Mouse (Mus musculus) hindbrain, embryonic 16.5 days (tissue): ENCODE results near the gene Vps33b. TPM values are rescaled to one million over a fixed set of nuclear protein-coding genes. Genes with fewer than 3 reads are reported as not detected.
A peak's percentile ranks its signal among the peaks of the same experiment; 100 is the strongest.

Experiments
- ATAC-seq: fragments of 200-750 bp; cut with Nextera tagmentation; 2 replicates; pipeline ENCODE4 v1.8.0; 2017; ENCODE audit warnings: moderate TSS enrichment, moderate library complexity
- H3K27ac ChIP-seq: fragments of 300-500 bp; sonication (generic); 2 replicates; pipeline ENCODE4 v1.5.1; 2014; ENCODE audit warnings: low read depth, mild to moderate bottlenecking, control low read depth, low read length, moderate library complexity
- H3K27me3 ChIP-seq: fragments of 300-500 bp; sonication (generic); replicated peaks from 2 replicates; pipeline ENCODE4 v1.6.1; 2014; ENCODE audit warnings: low read length; ENCODE audit not compliant: control insufficient read depth, insufficient read depth
- H3K36me3 ChIP-seq: fragments of 300-500 bp; sonication (generic); 2 replicates; pipeline ENCODE4 v1.6.1; 2014; ENCODE audit warnings: mild to moderate bottlenecking, low read length, moderate library complexity, mixed read lengths; ENCODE audit not compliant: control insufficient read depth, insufficient read depth
- H3K4me1 ChIP-seq: fragments of 300-500 bp; sonication (generic); 2 replicates; pipeline ENCODE4 v1.6.1; 2014; ENCODE audit warnings: low read depth, low read length; ENCODE audit not compliant: control insufficient read depth, insufficient read depth
- H3K4me2 ChIP-seq: fragments of 300-500 bp; sonication (generic); 2 replicates; pipeline ENCODE4 v1.6.1; 2014; ENCODE audit warnings: mild to moderate bottlenecking, low read length, control low read depth, moderate library complexity
- H3K4me3 ChIP-seq: fragments of 300-500 bp; sonication (generic); 2 replicates; pipeline ENCODE4 v1.5.1; 2014; ENCODE audit warnings: mild to moderate bottlenecking, low read length, control low read depth, moderate library complexity
- H3K9ac ChIP-seq: fragments of 300-500 bp; sonication (generic); 2 replicates; pipeline ENCODE4 v1.6.1; 2014; ENCODE audit warnings: low read depth, mild to moderate bottlenecking, control low read depth, low read length, moderate library complexity
- H3K9me3 ChIP-seq: fragments of 300-500 bp; sonication (generic); 2 replicates; pipeline ENCODE4 v1.6.1; 2014; ENCODE audit warnings: mild to moderate bottlenecking, low read length, moderate library complexity; ENCODE audit not compliant: control insufficient read depth
- WGBS: fragments of 180-500 bp; shearing (Covaris S2); extraction: QIAGEN DNeasy Blood & Tissue Kit; methylation state at CpG from one replicate; pipeline ENCODE4 v1.1.7; 2014; 5-methylcytosine and 5-hydroxymethylcytosine counted together
- polyA plus RNA-seq: library from polyadenylated mRNA; unstranded; fragments of >200 nt; fragmentation: Nextera tagmentation; extraction: Ambion mirVana; gene quantifications from 2 replicates; pipeline ENCODE4 v1.2.1, GENCODE M21; 2015

The Vps33b gene
- polyA plus RNA-seq, 1 experiment from 2014 or later = 23.7 TPM

DNA sequence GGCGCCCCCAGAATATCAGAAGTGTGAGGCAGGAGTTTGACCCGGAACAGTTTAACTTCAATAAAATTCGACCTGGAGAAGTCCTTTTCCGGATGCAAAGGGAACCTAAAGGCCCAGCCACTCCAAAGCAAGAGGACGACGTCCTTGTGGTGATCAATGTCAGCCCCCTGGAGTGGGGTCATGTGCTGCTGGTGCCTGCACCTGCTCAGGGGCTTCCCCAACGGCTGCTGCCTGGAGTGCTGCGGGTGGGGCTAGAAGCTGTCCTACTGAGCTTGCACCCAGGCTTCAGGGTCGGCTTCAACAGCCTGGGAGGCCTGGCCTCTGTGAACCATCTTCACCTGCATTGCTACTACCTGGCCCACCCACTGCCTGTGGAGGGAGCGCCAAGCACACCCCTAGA, 30.9 kb upstream of the Vps33b start:
- WGBS = 94% methylated on average over 10 of the region's 10 CpGs
- H3K4me1 ChIP-seq = peaks cover 6% of the 10 kb centered on the region
- H3K27ac ChIP-seq = no peak overlapping the region
- no peaks in the 10 kb centered on the region for H3K27me3 ChIP-seq
- H3K4me3 ChIP-seq = no peak overlapping the region
- no peak for ATAC-seq
- H3K9ac ChIP-seq = no peak overlapping the region
- H3K36me3 ChIP-seq = peaks cover 9% of the 10 kb centered on the region
- H3K4me2 ChIP-seq = no peak overlapping the region
- H3K9me3 ChIP-seq = no peaks in the 10 kb centered on the region

DNA sequence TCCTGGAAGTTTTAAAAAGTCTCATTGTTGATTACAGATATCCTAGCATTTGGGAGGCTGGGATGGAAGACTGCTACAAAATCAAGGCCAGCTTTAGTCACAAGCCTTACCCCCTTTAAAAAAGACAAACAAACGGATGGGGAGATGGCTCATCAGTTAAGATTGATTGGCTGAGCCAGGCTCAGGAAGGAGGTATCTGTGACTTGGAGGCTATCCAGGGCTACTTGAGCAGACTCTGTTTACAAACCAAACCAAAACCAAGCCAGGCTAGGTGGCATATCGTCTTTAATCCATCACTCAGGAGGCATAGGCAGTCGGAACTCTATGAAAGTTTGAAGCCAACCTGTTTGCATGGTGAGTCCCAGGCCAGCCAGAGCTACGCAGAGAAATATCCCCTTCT, 27.8 kb upstream of the Vps33b start:
- ATAC-seq = no peak
- Histone ChIP-seq H3K36me3 (peaks cover 9% of the 10 kb centered on the region), H3K9ac (no peak overlapping the region), H3K9me3 (no peaks in the 10 kb centered on the region), H3K27me3 (no peaks in the 10 kb centered on the region), H3K4me2 (no peak overlapping the region), H3K4me1 (peaks cover 3% of the 10 kb centered on the region; the same call in 1 of the 2 replicates), H3K4me3 (no peak overlapping the region), H3K27ac (no peak overlapping the region)
- WGBS = 89% methylated on average over 4 of the region's 4 CpGs

DNA sequence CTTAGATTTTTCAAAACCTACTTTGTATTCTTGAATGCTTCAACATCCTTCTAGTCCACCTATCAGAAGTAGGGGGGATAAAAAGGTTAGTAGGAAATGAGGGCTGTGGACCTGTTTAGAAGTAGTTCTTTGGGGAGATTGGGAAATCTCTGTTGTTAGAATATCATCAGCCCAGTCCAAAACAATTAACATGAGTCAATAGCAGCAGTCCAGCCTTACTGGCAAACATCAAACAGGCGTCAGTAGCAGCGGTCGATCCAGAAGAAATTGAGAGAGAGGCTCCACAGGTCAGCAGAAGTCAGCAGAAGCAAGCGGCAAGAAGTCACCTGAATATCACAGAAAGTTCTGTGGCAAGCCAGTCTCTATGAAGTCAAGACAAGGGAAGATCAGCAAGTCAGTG, 24.6 kb upstream of the Vps33b start:
- WGBS = 98% methylated on average over 4 of the region's 4 CpGs
- ATAC-seq = no peak
- no peak overlapping the region for H3K4me2 ChIP-seq
- H3K9me3 ChIP-seq = no peaks in the 10 kb centered on the region
- H3K4me3 ChIP-seq = no peak overlapping the region
- peaks cover 6% of the 10 kb centered on the region for H3K36me3 ChIP-seq
- no peaks in the 10 kb centered on the region for H3K27me3 ChIP-seq
- H3K4me1 ChIP-seq = peaks cover 3% of the 10 kb centered on the region; the same call in 1 of the 2 replicates
- no peak overlapping the region for H3K9ac ChIP-seq
- H3K27ac ChIP-seq = no peak overlapping the region

DNA sequence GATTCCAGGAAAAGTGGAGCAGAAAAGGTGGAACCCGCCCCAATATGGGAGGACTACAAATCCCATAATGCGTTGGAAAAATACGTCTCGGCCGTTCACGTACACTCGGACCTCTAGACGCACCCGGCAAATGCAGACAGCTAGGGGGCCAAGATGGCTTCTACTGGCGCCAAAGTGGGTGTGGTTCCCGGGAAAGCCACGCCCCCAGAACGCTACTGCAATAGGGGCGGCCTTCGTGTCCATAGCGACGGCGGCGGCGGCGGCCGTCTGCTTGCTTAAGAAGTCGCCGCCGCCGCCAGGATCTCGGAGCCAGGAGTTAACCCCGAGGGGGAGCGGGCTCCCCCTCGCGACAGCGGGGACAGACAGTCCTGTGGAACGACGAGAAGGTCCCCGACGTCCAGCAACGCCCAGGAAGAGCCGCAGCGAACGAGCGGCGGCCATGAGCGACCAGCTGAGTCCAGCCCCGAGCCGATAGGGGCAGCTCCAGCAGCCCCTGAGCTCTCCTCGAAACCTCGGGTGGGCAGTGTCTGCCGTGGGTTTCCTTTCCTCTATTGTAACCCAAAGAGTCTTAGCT, 23.2 kb upstream of the Vps33b start, which contains the start of gene Ttll13:
Ttll13 (plus strand) TSS at position 229 of the 574 bp plus-strand sequence.
- Histone ChIP-seq H3K27ac (peak within 1 kb of the TSS; percentile 89), H3K36me3 (no peaks in the 10 kb centered on the region; the same call in 1 of the 2 replicates), H3K9ac (peak within 1 kb of the TSS; percentile 76), H3K4me2 (peak within 1 kb of the TSS; percentile 75), H3K27me3 (no peaks in the 10 kb centered on the region), H3K9me3 (no peaks in the 10 kb centered on the region), H3K4me1 (peaks cover 3% of the 10 kb centered on the region; the same call in 1 of the 2 replicates), H3K4me3 (peak within 1 kb of the TSS; percentile 69)
- peak; percentile 99 for ATAC-seq
- WGBS = 0% methylated on average over 48 of the region's 48 CpGs

DNA sequence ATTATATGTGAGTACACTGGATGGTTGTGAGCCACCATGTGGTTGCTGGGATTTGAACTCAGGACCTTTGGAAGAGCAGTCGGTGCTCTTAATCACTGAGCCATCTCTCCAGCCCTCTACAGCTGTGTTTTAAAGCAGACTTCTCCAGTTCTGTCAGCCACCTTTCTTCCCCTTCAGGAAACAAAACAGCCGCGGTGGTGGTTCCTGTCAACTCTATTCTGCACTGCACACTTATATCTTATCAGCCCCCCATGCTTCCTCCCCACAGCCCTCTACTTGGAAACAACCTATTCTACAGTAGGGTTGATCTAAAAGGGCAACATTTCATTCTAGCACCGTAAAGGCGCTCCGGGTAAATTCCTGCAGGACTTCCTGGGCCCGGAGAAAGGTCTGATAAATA, 22.6 kb upstream of the Vps33b start:
- Histone ChIP-seq H3K4me1 (peaks cover 3% of the 10 kb centered on the region; the same call in 1 of the 2 replicates), H3K4me3 (peak overlapping the region; percentile 69), H3K4me2 (peak overlapping the region; percentile 75), H3K36me3 (no peaks in the 10 kb centered on the region), H3K9ac (no peak overlapping the region; the same call in 1 of the 2 replicates), H3K9me3 (no peaks in the 10 kb centered on the region), H3K27ac (no peak overlapping the region), H3K27me3 (no peaks in the 10 kb centered on the region)
- no peak for ATAC-seq
- 68% methylated on average over 7 of the region's 7 CpGs for WGBS

DNA sequence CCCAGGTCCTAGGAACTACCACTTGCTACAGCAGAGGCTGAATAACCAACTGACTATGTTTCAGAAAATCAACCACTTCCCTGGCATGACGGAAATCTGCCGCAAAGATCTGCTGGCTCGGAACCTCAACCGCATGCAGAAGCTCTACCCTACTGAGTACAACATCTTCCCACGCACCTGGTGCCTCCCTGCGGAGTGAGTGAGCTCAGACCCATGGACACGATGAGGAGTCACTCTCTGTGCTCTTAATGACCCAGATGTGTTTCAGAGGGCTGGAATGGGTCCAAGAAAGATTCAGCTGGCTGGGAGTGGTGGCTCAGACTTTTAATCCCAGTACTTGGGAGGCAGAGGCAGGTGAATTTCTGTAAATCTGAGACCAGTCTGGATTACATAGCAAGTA, 17.0 kb upstream of the Vps33b start:
- 73% methylated on average over 7 of the region's 7 CpGs for WGBS

DNA sequence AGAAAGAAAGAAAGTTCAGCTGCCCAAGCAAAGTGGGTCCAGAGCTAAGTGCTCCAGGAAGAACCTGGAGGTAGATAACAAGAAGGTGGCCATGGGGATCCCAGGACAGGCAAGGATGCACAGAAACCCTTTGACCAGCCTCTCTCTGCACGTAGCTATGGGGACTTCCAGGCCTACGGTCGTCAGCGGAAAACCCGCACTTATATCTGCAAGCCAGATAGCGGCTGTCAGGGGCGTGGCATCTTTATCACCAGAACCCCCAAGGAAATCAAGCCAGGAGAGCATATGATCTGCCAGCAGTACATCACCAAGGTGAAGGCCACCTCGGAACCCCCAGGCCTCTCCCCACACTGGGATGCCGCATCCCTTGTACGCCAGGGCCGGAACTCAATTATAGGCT, 16.6 kb upstream of the Vps33b start:
- peaks cover 2% of the 10 kb centered on the region; the same call in 1 of the 2 replicates for H3K27me3 ChIP-seq
- ATAC-seq = no peak
- WGBS = 84% methylated on average over 11 of the region's 11 CpGs

More for the DNA sequence above, 17.0 kb upstream of the Vps33b start:
- no peaks in the 10 kb centered on the region for H3K36me3 ChIP-seq
- H3K4me2 ChIP-seq = no peak overlapping the region
- H3K9me3 ChIP-seq = no peaks in the 10 kb centered on the region
- H3K9ac ChIP-seq = no peak overlapping the region
- no peak overlapping the region for H3K27ac ChIP-seq
- peaks cover 2% of the 10 kb centered on the region; the same call in 1 of the 2 replicates for H3K27me3 ChIP-seq
- no peak overlapping the region for H3K4me3 ChIP-seq
- ATAC-seq = no peak
- H3K4me1 ChIP-seq = no peaks in the 10 kb centered on the region

DNA sequence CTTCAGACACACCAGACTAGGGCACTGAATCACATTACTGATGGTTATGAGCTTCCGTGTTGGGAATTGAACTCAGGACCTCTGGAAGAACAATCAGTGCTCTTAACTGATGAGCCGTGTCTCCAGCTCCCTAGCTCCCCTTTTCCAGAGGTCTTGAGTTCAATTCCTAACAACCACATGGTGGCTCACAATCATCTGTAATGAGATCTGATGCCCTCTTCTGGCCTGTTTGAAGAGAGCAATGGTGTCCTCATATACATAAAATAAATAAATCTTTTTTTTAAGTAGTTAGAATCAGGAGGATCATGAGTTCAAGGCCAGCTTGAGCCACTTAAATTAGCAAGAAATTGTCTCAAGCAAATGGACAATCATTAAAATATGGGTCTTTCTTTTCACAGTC, 13.5 kb upstream of the Vps33b start:
- no peaks in the 10 kb centered on the region for H3K36me3 ChIP-seq
- H3K4me2 ChIP-seq = no peak overlapping the region
- no peak overlapping the region for H3K4me3 ChIP-seq
- peaks cover 16% of the 10 kb centered on the region for H3K27me3 ChIP-seq
- no peak for ATAC-seq
- no peaks in the 10 kb centered on the region for H3K9me3 ChIP-seq
- no peak overlapping the region for H3K27ac ChIP-seq
- WGBS = 73% methylated on average over 2 of the region's 2 CpGs
- H3K4me1 ChIP-seq = 0 out of 2 replicates have a peak, but pooled peaks cover 4% of the 10 kb centered on the region
- H3K9ac ChIP-seq = no peak overlapping the region

More for the DNA sequence above, 16.6 kb upstream of the Vps33b start:
- H3K4me1 ChIP-seq = no peaks in the 10 kb centered on the region
- H3K36me3 ChIP-seq = no peaks in the 10 kb centered on the region
- no peak overlapping the region for H3K9ac ChIP-seq
- H3K9me3 ChIP-seq = no peaks in the 10 kb centered on the region
- H3K27ac ChIP-seq = no peak overlapping the region
- H3K4me2 ChIP-seq = no peak overlapping the region
- no peak overlapping the region for H3K4me3 ChIP-seq

DNA sequence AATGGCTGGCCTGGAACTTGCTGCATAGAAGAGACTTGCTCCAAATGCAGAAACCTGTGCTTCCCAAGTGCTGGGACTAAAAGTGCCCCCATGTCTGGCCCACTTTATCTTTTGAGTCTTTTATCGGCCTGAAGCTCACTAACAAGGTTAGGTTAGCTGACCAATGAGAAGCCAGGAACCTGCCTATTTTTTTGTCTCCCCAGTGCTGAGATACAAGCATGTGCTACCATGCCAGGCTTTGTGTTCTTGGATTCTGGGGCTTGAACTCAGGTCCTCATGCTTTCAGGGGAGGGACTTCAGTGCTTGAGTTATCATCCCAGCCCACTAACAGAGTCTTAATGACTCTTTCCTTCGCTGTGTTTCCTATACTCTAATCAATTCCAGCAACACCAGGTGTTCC, 11.7 kb upstream of the Vps33b start:
- Histone ChIP-seq H3K4me2 (no peak overlapping the region), H3K9me3 (no peaks in the 10 kb centered on the region), H3K4me3 (no peak overlapping the region), H3K27ac (no peak overlapping the region), H3K36me3 (no peaks in the 10 kb centered on the region), H3K9ac (no peak overlapping the region), H3K4me1 (peaks cover 11% of the 10 kb centered on the region), H3K27me3 (peaks cover 16% of the 10 kb centered on the region)
- WGBS = 79% methylated on average over 2 of the region's 2 CpGs
- no peak for ATAC-seq
